Mouse (Mus musculus): ENCODE results near the gene Lhfpl4.

- TF ChIP-seq HCFC1 (IDR thresholded peaks at IDR 0.05; ENCODE audit: borderline replicate concordance, insufficient read depth, low read length) (no peak), CHD2 (IDR thresholded peaks at IDR 0.05; ENCODE audit: low read depth, low read length) (no peak), ZC3H11A (IDR thresholded peaks at IDR 0.05; ENCODE audit: borderline replicate concordance, low read depth, low read length) (no peak)
Observed at GRCm38 (mm10) chr6:113179195-113179733, 15.9 kb downstream of the Lhfpl4 start.

All from ES-E14 (cell line).